Mouse (Mus musculus) liver, adult 2 months (tissue): ENCODE measurements around the gene Nova2.

Source experiments
- CTCF ChIP-seq: fragments of 200-500 bp; IDR thresholded peaks from 2 replicates; pipeline ENCODE4 v1.5.1; 2011; ENCODE audit warnings: low read depth, low read length, control low read depth
- POLR2A ChIP-seq: fragments of 200-500 bp; IDR thresholded peaks from 2 replicates; pipeline ENCODE4 v1.6.1; 2011; ENCODE audit warnings: low read length, control low read depth; ENCODE audit not compliant: insufficient read depth; ENCODE audit errors: extremely low read depth

DNA sequence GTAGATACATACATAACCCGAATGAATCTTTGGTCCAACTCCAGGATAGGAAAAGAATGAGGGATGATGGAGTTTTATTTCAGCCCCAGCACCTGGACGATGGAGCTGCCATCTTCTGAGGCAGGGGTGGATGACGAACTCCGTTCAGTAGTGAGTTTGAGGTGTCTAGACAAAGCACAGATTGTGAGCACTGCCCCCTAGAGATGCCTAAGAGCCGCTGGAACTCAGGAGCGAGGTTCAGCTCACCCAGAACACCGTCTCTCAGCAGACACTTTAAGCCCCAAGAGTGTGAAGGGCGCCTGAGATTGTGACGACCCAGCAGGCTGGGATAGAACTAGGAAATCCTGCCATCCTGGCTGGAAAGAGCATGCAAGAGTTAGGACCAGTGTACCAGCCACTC, 73.1 kb downstream of the Nova2 start:
- no peak for TF ChIP-seq POLR2A
- peak; percentile 21; the same call in 1 of the 2 replicates for TF ChIP-seq CTCF
